Comparison of ENCODE assay signal across 9 mouse cellular contexts in the genomic region with DNA sequence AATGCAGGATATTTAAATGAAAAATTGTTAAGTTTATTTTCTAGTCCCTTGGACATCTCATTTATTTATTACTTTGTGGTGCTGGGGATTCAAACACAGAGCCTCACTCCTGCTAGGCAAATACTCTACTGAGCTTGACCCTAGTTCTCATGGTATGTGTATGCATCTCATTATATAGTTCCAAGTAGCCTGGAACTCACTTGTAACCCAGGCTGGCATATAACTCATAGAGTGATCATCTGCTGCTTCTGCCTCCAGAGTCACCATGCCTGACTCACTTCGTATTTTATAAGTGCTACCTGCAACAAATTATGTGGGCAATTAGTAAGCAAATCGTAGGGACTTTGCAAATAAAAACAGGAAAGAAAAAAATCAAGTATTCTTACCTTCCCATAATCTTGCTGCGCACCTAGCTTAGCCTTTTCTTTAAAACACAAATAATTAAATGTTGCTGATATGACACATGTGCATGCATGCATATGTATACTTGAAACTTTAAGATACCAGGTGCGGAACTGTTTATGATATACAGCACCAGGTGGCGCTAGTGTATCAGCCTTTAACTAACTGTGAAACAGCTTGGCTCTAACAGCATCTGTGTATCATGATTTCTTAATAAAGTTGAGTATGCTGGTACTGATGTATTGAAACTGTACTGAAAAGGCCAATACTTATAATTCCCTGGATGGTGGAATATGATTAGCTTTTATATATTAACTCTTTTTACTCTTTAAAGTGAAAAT. TPM values are rescaled to one million over a fixed set of nuclear protein-coding genes. Genes with fewer than 3 reads are reported as not detected.
DNase-seq lines count a peak whose midpoint lies in the region; ATAC-seq and TF ChIP-seq lines count a peak whose summit lies in the region.
"Had no signal": no experiment of that assay in that cellular context is flagged by ENCODE, and none has a peak within 500 bp of the region (broad histone marks: within the 10 kb centered on the region; RNA-seq: fewer than 3 reads in every experiment).

No protein-coding gene starts in this region.

- 35% methylated on average over 5 of the region's 5 CpGs for WGBS in heart, postnatal 0 days
- 27% methylated on average over 5 of the region's 5 CpGs for WGBS in liver, embryonic 14.5 days (ENCODE audit: insufficient replicate concordance)

- H3K9ac ChIP-seq in heart, postnatal 0 days (replicated peaks; ENCODE audit: low read depth, low read length) = no peak overlapping the region
- no peak overlapping the region for H3K9ac ChIP-seq in liver, embryonic 14.5 days (replicated peaks)

- TF ChIP-seq EP300 in heart, postnatal 0 days (IDR thresholded peaks at IDR 0.05; ENCODE audit: low read depth) = no peak
- TF ChIP-seq EP300 in liver, embryonic 14.5 days (IDR thresholded peaks at IDR 0.05; ENCODE audit: low read depth) = no peak

- no peak overlapping the region for H3K4me2 ChIP-seq in heart, postnatal 0 days (ENCODE audit: low read depth, low read length)
- no peak overlapping the region for H3K4me2 ChIP-seq in liver, embryonic 14.5 days (ENCODE audit: low read depth)

- no peaks in the 10 kb centered on the region for H3K27me3 ChIP-seq in heart, postnatal 0 days (ENCODE audit: control insufficient read depth, insufficient read depth, low read length)
- no peaks in the 10 kb centered on the region for H3K27me3 ChIP-seq in liver, embryonic 14.5 days (ENCODE audit: control insufficient read depth, insufficient read depth, low read length)

- H3K27ac ChIP-seq in heart, postnatal 0 days (ENCODE audit: low read depth) = no peak overlapping the region
- no peak overlapping the region for H3K27ac ChIP-seq in liver, embryonic 14.5 days

- peak; percentile 60 to 71 for DNase-seq in CD8-positive naive resting alpha-beta T cell, adult 2 months (ENCODE audit: low read depth in 2 of 2, low spot score in 2 of 2)
- DNase-seq in adrenal gland, adult 18-20 months (ENCODE audit: low spot score in 2 of 2) = peak; percentile 43 to 44
- peak; percentile 81 for DNase-seq in embryo, embryonic 11 days
- peak; percentile 80 for DNase-seq in heart, postnatal 0 days (ENCODE audit: low spot score)
- peak; percentile 79 to 81 for DNase-seq in kidney, postnatal 36 days
- peak; percentile 51 to 64 (median 54) for DNase-seq in liver, embryonic 14.5 days (ENCODE audit: low read depth in 3 of 3, low spot score in 3 of 3)
- peak; percentile 34 to 63 for DNase-seq in thymus, postnatal 10 days (ENCODE audit: low spot score in 2 of 2)

- peak; percentile 53; the same call in 1 of the 2 replicates for ATAC-seq in heart, postnatal 0 days (ENCODE audit: insufficient read depth, low read depth)
- ATAC-seq in liver, embryonic 14.5 days (ENCODE audit: insufficient read depth) = no peak
- peak; percentile 98; the same call in 1 of the 2 replicates for ATAC-seq in neutrophil, adult 5-6 weeks (ENCODE audit: extremely low read depth, insufficient number of reproducible peaks, low FRiP score, poor library complexity, severe bottlenecking)

- no peak overlapping the region for H3K4me3 ChIP-seq in heart, postnatal 0 days (ENCODE audit: low read depth, low read length)
- no peak overlapping the region for H3K4me3 ChIP-seq in liver, embryonic 14.5 days (ENCODE audit: insufficient read depth in 1 of 2, low read depth in 2 of 2, low read length in 2 of 2)

- no peaks in the 10 kb centered on the region for H3K9me3 ChIP-seq in heart, postnatal 0 days (replicated peaks; ENCODE audit: control insufficient read depth, low read length)
- no peaks in the 10 kb centered on the region for H3K9me3 ChIP-seq in liver, embryonic 14.5 days (ENCODE audit: control insufficient read depth, low read length)

- peak; percentile 89 for TF ChIP-seq CTCF in heart, postnatal 0 days (IDR thresholded peaks at IDR 0.05; ENCODE audit: low read depth)
- peak; percentile 79 for TF ChIP-seq CTCF in liver, embryonic 14.5 days (IDR thresholded peaks at IDR 0.05; ENCODE audit: low read depth)

- no peaks in the 10 kb centered on the region for H3K4me1 ChIP-seq in heart, postnatal 0 days (ENCODE audit: control insufficient read depth, insufficient read depth)
- no peaks in the 10 kb centered on the region for H3K4me1 ChIP-seq in liver, embryonic 14.5 days (replicated peaks; ENCODE audit: control insufficient read depth in 2 of 2, insufficient read depth in 2 of 2, low read length in 1 of 2)

- no peaks in the 10 kb centered on the region for H3K36me3 ChIP-seq in heart, postnatal 0 days (replicated peaks; ENCODE audit: control insufficient read depth, insufficient read depth, low read length)
- no peaks in the 10 kb centered on the region for H3K36me3 ChIP-seq in liver, embryonic 14.5 days (replicated peaks; ENCODE audit: control insufficient read depth, insufficient read depth, low read depth)

RNA-seq across cellular contexts. Expression of a gene that starts 15.1 kb away (rescaled TPM):
- total RNA-seq in adrenal gland, adult 18-20 months (2021) = not detected
- not detected in 2 replicates for total RNA-seq in heart, postnatal 0 days (2014; rRNA removed; ENCODE audit: low replicate concordance)
- polyA plus RNA-seq in heart, postnatal 0 days (2015; fragmentation: Nextera tagmentation; extraction: Ambion mirVana) = not detected in 2 replicates
- polyA plus RNA-seq in liver, embryonic 14.5 days (2012; rRNA removed) = not detected in 2 replicates
- not detected in 2 replicates for polyA plus RNA-seq in liver, embryonic 14.5 days (2014; fragmentation: Nextera tagmentation; extraction: Ambion mirVana)
- not detected in 2 replicates for total RNA-seq in neutrophil, adult 5-6 weeks (2017)
- total RNA-seq: gastrocnemius, postnatal 36 days had no signal

RNA-seq across cellular contexts. Expression of a gene that starts 19.0 kb away (rescaled TPM):
- total RNA-seq in adrenal gland, adult 18-20 months (2021) = not detected
- not detected in 2 replicates for total RNA-seq in heart, postnatal 0 days (2014; rRNA removed; ENCODE audit: low replicate concordance)
- 0.32 and 0.38 TPM in 2 replicates for polyA plus RNA-seq in heart, postnatal 0 days (2015; fragmentation: Nextera tagmentation; extraction: Ambion mirVana)
- not detected in 2 replicates for polyA plus RNA-seq in liver, embryonic 14.5 days (2012; rRNA removed)
- not detected in 2 replicates for polyA plus RNA-seq in liver, embryonic 14.5 days (2014; fragmentation: Nextera tagmentation; extraction: Ambion mirVana)
- not detected in 2 replicates for total RNA-seq in neutrophil, adult 5-6 weeks (2017)
- total RNA-seq: gastrocnemius, postnatal 36 days had no signal

RNA-seq across cellular contexts. Expression of a gene that starts 23.4 kb away (rescaled TPM):
- total RNA-seq in adrenal gland, adult 18-20 months (2021) = not detected
- total RNA-seq in heart, postnatal 0 days (2014; rRNA removed; ENCODE audit: low replicate concordance) = not detected in 2 replicates
- not detected in 2 replicates for polyA plus RNA-seq in heart, postnatal 0 days (2015; fragmentation: Nextera tagmentation; extraction: Ambion mirVana)
- polyA plus RNA-seq in liver, embryonic 14.5 days (2012; rRNA removed) = not detected in 2 replicates
- not detected in 2 replicates for polyA plus RNA-seq in liver, embryonic 14.5 days (2014; fragmentation: Nextera tagmentation; extraction: Ambion mirVana)
- total RNA-seq in neutrophil, adult 5-6 weeks (2017) = not detected in 2 replicates
- total RNA-seq: gastrocnemius, postnatal 36 days had no signal

RNA-seq across cellular contexts. Expression of a gene that starts 30.9 kb away (rescaled TPM):
- total RNA-seq in adrenal gland, adult 18-20 months (2021) = not detected
- not detected in 2 replicates for total RNA-seq in heart, postnatal 0 days (2014; rRNA removed; ENCODE audit: low replicate concordance)
- polyA plus RNA-seq in heart, postnatal 0 days (2015; fragmentation: Nextera tagmentation; extraction: Ambion mirVana) = 0.40 TPM in 1 of 2 replicates, not detected in the other
- 0.69 and 0.95 TPM in 2 replicates for polyA plus RNA-seq in liver, embryonic 14.5 days (2012; rRNA removed)
- 0.91 and 1.8 TPM in 2 replicates for polyA plus RNA-seq in liver, embryonic 14.5 days (2014; fragmentation: Nextera tagmentation; extraction: Ambion mirVana)
- 2.6 TPM in 1 of 2 replicates, not detected in the other for total RNA-seq in neutrophil, adult 5-6 weeks (2017)
- total RNA-seq: gastrocnemius, postnatal 36 days had no signal

RNA-seq across cellular contexts. Expression of a gene that starts 47.7 kb away (rescaled TPM):
- total RNA-seq in adrenal gland, adult 18-20 months (2021) = under 1 TPM in 1 of 2 experiments, not detected in 1; 0.03 TPM
- not detected in 2 replicates for total RNA-seq in heart, postnatal 0 days (2014; rRNA removed; ENCODE audit: low replicate concordance)
- polyA plus RNA-seq in heart, postnatal 0 days (2015; fragmentation: Nextera tagmentation; extraction: Ambion mirVana) = not detected in 2 replicates
- not detected in 2 replicates for polyA plus RNA-seq in liver, embryonic 14.5 days (2012; rRNA removed)
- not detected in 2 replicates for polyA plus RNA-seq in liver, embryonic 14.5 days (2014; fragmentation: Nextera tagmentation; extraction: Ambion mirVana)
- not detected in 2 replicates for total RNA-seq in neutrophil, adult 5-6 weeks (2017)
- total RNA-seq: gastrocnemius, postnatal 36 days had no signal
